Comparison of ENCODE assay signal across 8 mouse cellular contexts in genomic region chr17:28013259-28013875, GRCm38 (mm10).
DNase-seq lines count a peak whose midpoint lies in the region; ATAC-seq lines count a peak whose summit lies in the region.

No protein-coding gene starts in this region.

- peak overlapping the region; percentile 69 for H3K27ac ChIP-seq in embryonic facial prominence, embryonic 12.5 days
- H3K27ac ChIP-seq in macrophage: peak overlapping the region; percentile 84

- peak; percentile 86 for ATAC-seq in embryonic facial prominence, embryonic 12.5 days (ENCODE audit: insufficient number of reproducible peaks, insufficient read depth, low FRiP score, low TSS enrichment)

- no peak overlapping the region for H3K9ac ChIP-seq in embryonic facial prominence, embryonic 12.5 days

- 17% methylated on average over 12 of the region's 12 CpGs for WGBS in embryonic facial prominence, embryonic 12.5 days
- 11% methylated on average over 12 of the region's 12 CpGs for WGBS in macrophage (ENCODE audit: missing documents)

- H3K4me3 ChIP-seq in embryonic facial prominence, embryonic 12.5 days: no peak overlapping the region
- no peak overlapping the region; the same call in 1 of the 2 replicates for H3K4me3 ChIP-seq in macrophage (ENCODE audit: inconsistent target)

- peaks cover 46% of the 10 kb centered on the region for H3K4me1 ChIP-seq in embryonic facial prominence, embryonic 12.5 days

- H3K79me2 ChIP-seq in macrophage (ENCODE audit: inconsistent target): peaks cover 64% of the 10 kb centered on the region

- intact Hi-C loops in heart, postnatal 14 days (cut with DNase I): no loop called here

- H3K36me3 ChIP-seq in embryonic facial prominence, embryonic 12.5 days: peaks cover 10% of the 10 kb centered on the region
- H3K36me3 ChIP-seq in macrophage (ENCODE audit: inconsistent target): peaks cover 9% of the 10 kb centered on the region; the same call in 1 of the 2 replicates

- no peaks in the 10 kb centered on the region for H3K27me3 ChIP-seq in embryonic facial prominence, embryonic 12.5 days

- H3K9me3 ChIP-seq in embryonic facial prominence, embryonic 12.5 days: no peaks in the 10 kb centered on the region

- DNase-seq in 416B (ENCODE audit: low read depth): peak; percentile 97
- peak; percentile 16 for DNase-seq in MEL-GATA-1-ER (ENCODE audit: extremely low read depth, low read depth)
- DNase-seq in heart, postnatal 14 days: peak; percentile 67 to 72
- peak; percentile 76 to 87 for DNase-seq in kidney, postnatal 4 days
- DNase-seq in right cerebral cortex, postnatal 4 days: peak; percentile 40
- DNase-seq in cerebellum, postnatal 36 days: no peak

- H3K4me2 ChIP-seq in embryonic facial prominence, embryonic 12.5 days (replicated peaks): peak overlapping the region; percentile 30; the same call in 1 of the 2 replicates

Comparison
In these comparisons a context has a peak if more than half of its experiments do, and no peak if none do; other contexts are left out.
1. DNase-seq: peak in 416B (single experiment), MEL-GATA-1-ER (single experiment), heart, postnatal 14 days (2 of 2), kidney, postnatal 4 days (2 of 2) and right cerebral cortex, postnatal 4 days (single experiment); none in cerebellum, postnatal 36 days (0 of 2).